Mouse (Mus musculus) erythroblast, embryonic 14.5 days (primary cell): Measurements from ENCODE around the gene Unc93b1.

ENCODE experiments used
- GATA1 ChIP-seq: IDR thresholded peaks from 2 replicates; pipeline ENCODE4 v1.6.1; 2012; ENCODE audit warnings: low read length, inconsistent platforms, mixed read lengths
- TAL1 ChIP-seq: IDR thresholded peaks from 3 replicates; pipeline ENCODE4 v1.6.1; 2012; ENCODE audit warnings: low read length, inconsistent platforms, mixed read lengths

DNA sequence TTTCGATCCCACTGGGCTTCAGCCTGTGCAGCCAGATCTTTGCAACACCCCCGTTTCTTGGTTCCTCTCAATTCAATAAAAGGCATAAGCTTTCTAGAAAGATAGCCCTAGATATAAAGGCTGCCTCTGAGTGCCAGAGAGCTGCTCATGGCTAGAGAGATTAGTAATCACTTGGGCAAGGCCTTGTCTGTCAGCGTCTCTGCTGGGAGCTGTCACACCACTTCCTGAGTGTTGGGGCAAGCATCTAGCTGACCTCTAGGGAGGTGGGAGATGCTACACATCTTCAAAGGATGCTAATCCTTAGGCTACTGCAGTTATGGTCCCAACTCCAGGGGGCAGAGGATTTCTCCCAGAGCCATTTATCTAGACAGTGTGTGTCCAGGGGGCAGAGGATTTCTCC is 32.3 kb downstream of the Unc93b1 start:
- TF ChIP-seq GATA1: no peak
- TF ChIP-seq TAL1: no peak
